Mouse (Mus musculus): ENCODE results near the gene Wsb1.

GRCm38 (mm10) chr11:79218061-79218460 is 36.4 kb downstream of the Wsb1 start:
- peak; percentile 13; the same call in 1 of the 2 replicates for TF ChIP-seq CTCF (conservative IDR thresholded peaks at IDR 0.05; ENCODE audit: low read length)
- TF ChIP-seq NANOG (IDR thresholded peaks at IDR 0.05; ENCODE audit: borderline replicate concordance, low read length): no peak
